Mouse (Mus musculus) pancreas, adult 10 weeks (tissue): ENCODE results near the gene Gtpbp6. TPM values are rescaled to one million over a fixed set of nuclear protein-coding genes. Genes with fewer than 3 reads are reported as not detected.

ENCODE experiments used
- polyA plus RNA-seq: library from polyadenylated mRNA; stranded (reverse); fragments of 350-450 nt; fragmentation: Illumina TruSeq; extraction: RNeasy Lipid Tissue Mini Kit (QIAGEN cat#74804); gene quantifications from one replicate; pipeline ENCODE4 v1.2.3, GENCODE M21; 2015; ENCODE audit warnings: low read depth, low replicate concordance; ENCODE audit not compliant: insufficient read depth

Gtpbp6 gene
- 8.6 TPM for polyA plus RNA-seq

GRCm38 (mm10) chr5:110107581-110108304 lies at the start of gene Gtpbp6:
Gene Gtpbp6, minus strand, starts transcription at chr5:110108197.

GRCm38 (mm10) chr5:110135293-110136086 lies 27.5 kb upstream of the Gtpbp6 start, which contains the start of gene Chfr:
Gene Chfr, plus strand, starts transcription at chr5:110135842.

GRCm38 (mm10) chr5:110109991-110110441 lies 2.0 kb upstream of the Gtpbp6 start, which contains the start of gene Zfp605:
Gene Zfp605, plus strand, starts transcription at chr5:110110092.

GRCm38 (mm10) chr5:110099656-110100580 lies 8.1 kb downstream of the Gtpbp6 start, which contains the start of gene Plcxd1:
Gene Plcxd1, plus strand, starts transcription at chr5:110099969.

GRCm38 (mm10) chr5:110094030-110094846 lies 13.8 kb downstream of the Gtpbp6 start, which contains the start of gene Gm35315:
Gene Gm35315, minus strand, starts transcription at chr5:110094420.

GRCm38 (mm10) chr5:110072413-110072812 lies 35.6 kb downstream of the Gtpbp6 start, which contains the start of gene Gm17655:
Gene Gm17655, minus strand, starts transcription at chr5:110072513.

Other genes starting within 250 kb of the Gtpbp6 start
- 4.4 TPM for gene Gm15446, start 184.8 kb downstream of the Gtpbp6 start, polyA plus RNA-seq
- gene Zfp932, start 111.7 kb downstream of the Gtpbp6 start, polyA plus RNA-seq, result 12.5 TPM
- not detected for gene Gm17655, start 35.7 kb downstream of the Gtpbp6 start, polyA plus RNA-seq
- gene Gm35315, start 13.8 kb downstream of the Gtpbp6 start, polyA plus RNA-seq, result 0.39 TPM
- gene Plcxd1, start 8.2 kb downstream of the Gtpbp6 start, polyA plus RNA-seq, result not detected
- gene Zfp605, start 1.9 kb upstream of the Gtpbp6 start, polyA plus RNA-seq, result 0.66 TPM
- gene Chfr, start 27.6 kb upstream of the Gtpbp6 start, polyA plus RNA-seq, result 8.3 TPM
- gene Golga3, start 68.5 kb upstream of the Gtpbp6 start, polyA plus RNA-seq, result 6.2 TPM
- gene Ankle2, start 122.8 kb upstream of the Gtpbp6 start, polyA plus RNA-seq, result 3.5 TPM
- gene Pgam5, start 161.7 kb upstream of the Gtpbp6 start, polyA plus RNA-seq, result 6.3 TPM
- gene Pxmp2, start 178.0 kb upstream of the Gtpbp6 start, polyA plus RNA-seq, result 1.5 TPM
- 0.18 TPM for gene Pole, start 178.1 kb upstream of the Gtpbp6 start, polyA plus RNA-seq
- gene P2rx2, start 235.0 kb upstream of the Gtpbp6 start, polyA plus RNA-seq, result not detected
- gene Lrcol1, start 236.5 kb upstream of the Gtpbp6 start, polyA plus RNA-seq, result not detected